Mouse (Mus musculus) midbrain, embryonic 11.5 days (tissue): ENCODE measurements at regions not wholly inside any gene's neighbourhood (a gene's known extent, or its start where the extent isn't known, plus 50 kb on each side); places are given as distances from the start of the nearest gene placed in this dataset.

ENCODE experiments used
- ATAC-seq: fragments of 200-750 bp; cut with Nextera tagmentation; 2 replicates; pipeline ENCODE4 v1.8.0; 2017; ENCODE audit warnings: moderate TSS enrichment, moderate library complexity; ENCODE audit not compliant: low FRiP score
- DNase-seq: peaks from one replicate; pipeline ENCODE4 v3.0.0; 2015; ENCODE audit warnings: low spot score; ENCODE audit errors: missing footprints
- H3K27ac ChIP-seq: fragments of 300-500 bp; sonication (generic); 2 replicates; pipeline ENCODE4 v1.5.1; 2014; ENCODE audit warnings: low read depth, low read length
- H3K27me3 ChIP-seq: fragments of 300-500 bp; sonication (generic); 2 replicates; pipeline ENCODE4 v1.6.1; 2014; ENCODE audit warnings: mild to moderate bottlenecking, low read length, moderate library complexity, mixed read lengths; ENCODE audit not compliant: control insufficient read depth, insufficient read depth
- H3K36me3 ChIP-seq: fragments of 300-500 bp; sonication (generic); 2 replicates; pipeline ENCODE4 v1.6.1; 2014; ENCODE audit warnings: mild to moderate bottlenecking, low read length, moderate library complexity, mixed read lengths; ENCODE audit not compliant: control insufficient read depth, insufficient read depth
- H3K4me1 ChIP-seq: fragments of 300-500 bp; sonication (generic); 2 replicates; pipeline ENCODE4 v1.6.1; 2014; ENCODE audit warnings: low read length; ENCODE audit not compliant: control insufficient read depth, insufficient read depth
- H3K4me2 ChIP-seq: fragments of 300-500 bp; sonication (generic); 2 replicates; pipeline ENCODE4 v1.6.1; 2014; ENCODE audit warnings: mild to moderate bottlenecking, moderate library complexity
- H3K4me3 ChIP-seq: fragments of 300-500 bp; sonication (generic); 2 replicates; pipeline ENCODE4 v1.5.1; 2014; ENCODE audit warnings: low read depth, low read length
- H3K9ac ChIP-seq: fragments of 300-500 bp; sonication (generic); 2 replicates; pipeline ENCODE4 v1.6.1; 2014; ENCODE audit warnings: low read length
- H3K9me3 ChIP-seq: fragments of 300-500 bp; sonication (generic); 2 replicates; pipeline ENCODE4 v1.6.1; 2016; ENCODE audit warnings: low read length; ENCODE audit not compliant: control insufficient read depth
- WGBS: fragments of 180-500 bp; shearing (Covaris S2); extraction: QIAGEN DNeasy Blood & Tissue Kit; methylation state at CpG from one replicate; pipeline ENCODE4 v1.1.7; 2014; 5-methylcytosine and 5-hydroxymethylcytosine counted together

- Histone ChIP-seq H3K27ac (no peak overlapping the region), H3K4me3 (no peak overlapping the region), H3K9ac (no peak overlapping the region), H3K27me3 (no peaks in the 10 kb centered on the region), H3K9me3 (no peaks in the 10 kb centered on the region), H3K4me2 (no peak overlapping the region), H3K4me1 (no peaks in the 10 kb centered on the region), H3K36me3 (no peaks in the 10 kb centered on the region)
- no peak for DNase-seq
- WGBS = 39% methylated on average over 7 of the region's 7 CpGs
- ATAC-seq = no peak
These were observed 522.8 kb upstream of the Fam174a start for GRCm38 (mm10) chr1:94790604-94791003.

GRCm38 (mm10) chr1:94791052-94791451 lies 522.4 kb upstream of the Fam174a start:
- no peak overlapping the region for H3K4me2 ChIP-seq
- no peaks in the 10 kb centered on the region for H3K27me3 ChIP-seq
- no peak overlapping the region for H3K9ac ChIP-seq
- WGBS = 67% methylated on average over 6 of the region's 6 CpGs
- no peaks in the 10 kb centered on the region for H3K36me3 ChIP-seq
- ATAC-seq (no peak), DNase-seq (no peak)
- H3K4me3 ChIP-seq = no peak overlapping the region
- H3K4me1 ChIP-seq = no peaks in the 10 kb centered on the region
- no peaks in the 10 kb centered on the region for H3K9me3 ChIP-seq
- no peak overlapping the region for H3K27ac ChIP-seq

- H3K4me3 ChIP-seq = no peak overlapping the region
- H3K4me2 ChIP-seq = no peak overlapping the region
- no peaks in the 10 kb centered on the region for H3K4me1 ChIP-seq
- H3K36me3 ChIP-seq = no peaks in the 10 kb centered on the region
- WGBS = 24% methylated on average over 1 of the region's 1 CpGs
- H3K27ac ChIP-seq = no peak overlapping the region
- DNase-seq (no peak), ATAC-seq (peak; percentile 90)
- no peak overlapping the region for H3K9ac ChIP-seq
- no peaks in the 10 kb centered on the region for H3K27me3 ChIP-seq
- H3K9me3 ChIP-seq = no peaks in the 10 kb centered on the region
These were observed 517.4 kb upstream of the Fam174a start for GRCm38 (mm10) chr1:94796028-94796427.

GRCm38 (mm10) chr1:94803722-94804121 lies 509.7 kb upstream of the Fam174a start:
- Histone ChIP-seq H3K27me3 (no peaks in the 10 kb centered on the region), H3K27ac (no peak overlapping the region), H3K9me3 (no peaks in the 10 kb centered on the region), H3K9ac (no peak overlapping the region), H3K4me1 (no peaks in the 10 kb centered on the region), H3K4me2 (no peak overlapping the region), H3K36me3 (no peaks in the 10 kb centered on the region), H3K4me3 (no peak overlapping the region)
- no peak for ATAC-seq
- DNase-seq = no peak

GRCm38 (mm10) chr1:94804877-94805276 lies 508.5 kb upstream of the Fam174a start:
- WGBS = 76% methylated on average over 1 of the region's 1 CpGs
- Histone ChIP-seq H3K4me2 (no peak overlapping the region), H3K9ac (no peak overlapping the region), H3K4me1 (no peaks in the 10 kb centered on the region), H3K27me3 (no peaks in the 10 kb centered on the region), H3K27ac (no peak overlapping the region), H3K36me3 (no peaks in the 10 kb centered on the region), H3K9me3 (no peaks in the 10 kb centered on the region), H3K4me3 (no peak overlapping the region)
- no peak for ATAC-seq
- no peak for DNase-seq

GRCm38 (mm10) chr1:94827628-94828027 lies 485.8 kb upstream of the Fam174a start:
- H3K9me3 ChIP-seq = no peaks in the 10 kb centered on the region
- ATAC-seq (no peak), DNase-seq (peak; percentile 49)
- no peak overlapping the region for H3K4me2 ChIP-seq
- no peak overlapping the region for H3K4me3 ChIP-seq
- no peaks in the 10 kb centered on the region for H3K36me3 ChIP-seq
- H3K27ac ChIP-seq = no peak overlapping the region
- H3K27me3 ChIP-seq = no peaks in the 10 kb centered on the region
- H3K9ac ChIP-seq = no peak overlapping the region
- H3K4me1 ChIP-seq = no peaks in the 10 kb centered on the region

GRCm38 (mm10) chr1:94835982-94836381 lies 477.4 kb upstream of the Fam174a start:
- Histone ChIP-seq H3K9ac (no peak overlapping the region), H3K27me3 (no peaks in the 10 kb centered on the region), H3K9me3 (no peaks in the 10 kb centered on the region), H3K4me3 (no peak overlapping the region), H3K4me2 (no peak overlapping the region), H3K27ac (no peak overlapping the region), H3K4me1 (no peaks in the 10 kb centered on the region), H3K36me3 (no peaks in the 10 kb centered on the region)
- DNase-seq = peak; percentile 51
- ATAC-seq = no peak
- 88% methylated on average over 4 of the region's 4 CpGs for WGBS

- Histone ChIP-seq H3K27me3 (no peaks in the 10 kb centered on the region), H3K9ac (no peak overlapping the region), H3K27ac (no peak overlapping the region), H3K4me2 (no peak overlapping the region), H3K4me3 (no peak overlapping the region), H3K36me3 (no peaks in the 10 kb centered on the region), H3K9me3 (no peaks in the 10 kb centered on the region), H3K4me1 (no peaks in the 10 kb centered on the region)
- ATAC-seq (no peak), DNase-seq (no peak)
- WGBS = 91% methylated on average over 1 of the region's 1 CpGs
These were observed 461.9 kb upstream of the Fam174a start for GRCm38 (mm10) chr1:94851522-94851921.

- ATAC-seq (no peak), DNase-seq (no peak)
- Histone ChIP-seq H3K4me2 (no peak overlapping the region), H3K4me3 (no peak overlapping the region), H3K27ac (no peak overlapping the region), H3K27me3 (no peaks in the 10 kb centered on the region), H3K4me1 (no peaks in the 10 kb centered on the region), H3K9ac (no peak overlapping the region), H3K9me3 (no peaks in the 10 kb centered on the region), H3K36me3 (no peaks in the 10 kb centered on the region)
- 96% methylated on average over 2 of the region's 2 CpGs for WGBS
These were observed 455.0 kb upstream of the Fam174a start for GRCm38 (mm10) chr1:94858464-94858863.

GRCm38 (mm10) chr1:94868872-94869271 lies 444.6 kb upstream of the Fam174a start:
- ATAC-seq = no peak
- no peak for DNase-seq
- H3K36me3 ChIP-seq = no peaks in the 10 kb centered on the region

More at GRCm38 (mm10) chr1:94868872-94869271, 444.6 kb upstream of the Fam174a start:
- H3K9ac ChIP-seq = no peak overlapping the region
- H3K27ac ChIP-seq = no peak overlapping the region
- H3K27me3 ChIP-seq = no peaks in the 10 kb centered on the region
- H3K4me3 ChIP-seq = no peak overlapping the region
- H3K4me1 ChIP-seq = no peaks in the 10 kb centered on the region
- no peaks in the 10 kb centered on the region for H3K9me3 ChIP-seq
- H3K4me2 ChIP-seq = no peak overlapping the region
